Mouse (Mus musculus) layer of hippocampus, postnatal 14 days (tissue): ENCODE results near the gene Gm21698. TPM values are rescaled to one million over a fixed set of nuclear protein-coding genes. Genes with fewer than 3 reads are reported as not detected.
"Not testable (repeated sequence)": the region's sequence is repeated elsewhere in the genome, so short reads cannot be mapped to it uniquely, and the experiment has no call there.

Experiments used
- DNase-seq, 2 experiments: peaks; one replicate each; pipeline ENCODE4 v3.0.0; 2021 to 2022; ENCODE audit warnings: low spot score in 2 of 2, mixed read lengths in 1 of 2
- long read RNA-seq, 2 experiments: library from polyadenylated mRNA; stranded (forward); transcript quantifications; one replicate each; pipeline ENCODE4 v2.0.0; 2021
- total RNA-seq, 2 experiments: library from RNA; stranded (reverse); gene quantifications; 2 replicates each; pipeline ENCODE4 v1.2.3; 2021

Gm21698 gene
- not detected for total RNA-seq
- long read RNA-seq, experiment 1 = 0 reads
- long read RNA-seq, experiment 2 = 0 reads

DNA sequence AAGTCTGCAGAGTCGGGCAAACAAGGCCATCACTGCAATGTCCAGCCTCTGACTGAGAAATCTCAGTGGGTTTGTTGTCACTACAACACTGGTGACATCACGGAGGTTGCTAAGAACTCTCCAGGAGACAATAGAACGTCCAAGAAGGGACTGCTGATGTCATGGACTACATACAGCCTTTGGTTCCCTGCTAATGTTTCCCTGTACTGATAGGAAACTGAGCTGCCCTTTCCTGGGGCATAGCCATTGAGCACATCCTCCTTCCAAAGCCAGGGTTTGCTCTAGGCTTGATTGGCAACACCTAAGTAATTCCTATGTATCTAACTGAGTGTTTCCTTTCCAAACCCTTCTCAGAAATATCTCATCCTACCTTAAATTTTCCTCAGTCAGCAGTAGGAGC, at the start of gene Gm21698:
TSS of gene Gm21698 (minus strand) at position 101 of the 400 bp plus-strand sequence.
- not testable (repeated sequence) for DNase-seq

DNA sequence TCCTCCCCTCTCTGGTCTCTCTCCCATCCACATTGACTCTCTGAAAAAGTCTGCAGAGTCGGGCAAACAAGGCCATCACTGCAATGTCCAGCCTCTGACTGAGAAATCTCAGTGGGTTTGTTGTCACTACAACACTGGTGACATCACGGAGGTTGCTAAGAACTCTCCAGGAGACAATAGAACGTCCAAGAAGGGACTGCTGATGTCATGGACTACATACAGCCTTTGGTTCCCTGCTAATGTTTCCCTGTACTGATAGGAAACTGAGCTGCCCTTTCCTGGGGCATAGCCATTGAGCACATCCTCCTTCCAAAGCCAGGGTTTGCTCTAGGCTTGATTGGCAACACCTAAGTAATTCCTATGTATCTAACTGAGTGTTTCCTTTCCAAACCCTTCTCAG, 34.4 kb upstream of the Gm21698 start, which contains the start of gene Gm5862:
TSS of gene Gm5862 (minus strand) at position 101 of the 400 bp plus-strand sequence.
- DNase-seq = not testable (repeated sequence)

DNA sequence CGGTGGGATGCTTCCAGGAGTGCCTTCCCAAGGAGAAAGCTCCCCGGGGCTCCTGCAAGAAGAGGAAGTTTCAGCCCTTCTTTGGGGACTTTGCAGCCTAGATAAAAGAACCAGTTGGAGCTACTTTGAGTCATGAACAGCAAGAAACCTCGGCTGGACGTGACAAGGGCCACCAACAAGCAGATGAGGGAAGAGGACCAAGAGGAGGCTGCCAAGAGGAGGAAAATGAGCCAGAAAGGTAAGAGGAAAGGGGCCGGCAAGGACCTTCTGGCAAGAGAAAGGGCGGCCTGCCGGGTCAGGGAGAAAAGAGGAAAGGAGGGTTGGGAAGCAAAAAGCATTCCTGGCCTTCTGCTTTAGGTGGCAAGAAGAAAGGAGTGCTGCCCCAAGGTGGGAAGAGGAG, 19.2 kb upstream of the Gm21698 start:
- DNase-seq = peak in 1 of 2 experiments; percentile 0

DNA sequence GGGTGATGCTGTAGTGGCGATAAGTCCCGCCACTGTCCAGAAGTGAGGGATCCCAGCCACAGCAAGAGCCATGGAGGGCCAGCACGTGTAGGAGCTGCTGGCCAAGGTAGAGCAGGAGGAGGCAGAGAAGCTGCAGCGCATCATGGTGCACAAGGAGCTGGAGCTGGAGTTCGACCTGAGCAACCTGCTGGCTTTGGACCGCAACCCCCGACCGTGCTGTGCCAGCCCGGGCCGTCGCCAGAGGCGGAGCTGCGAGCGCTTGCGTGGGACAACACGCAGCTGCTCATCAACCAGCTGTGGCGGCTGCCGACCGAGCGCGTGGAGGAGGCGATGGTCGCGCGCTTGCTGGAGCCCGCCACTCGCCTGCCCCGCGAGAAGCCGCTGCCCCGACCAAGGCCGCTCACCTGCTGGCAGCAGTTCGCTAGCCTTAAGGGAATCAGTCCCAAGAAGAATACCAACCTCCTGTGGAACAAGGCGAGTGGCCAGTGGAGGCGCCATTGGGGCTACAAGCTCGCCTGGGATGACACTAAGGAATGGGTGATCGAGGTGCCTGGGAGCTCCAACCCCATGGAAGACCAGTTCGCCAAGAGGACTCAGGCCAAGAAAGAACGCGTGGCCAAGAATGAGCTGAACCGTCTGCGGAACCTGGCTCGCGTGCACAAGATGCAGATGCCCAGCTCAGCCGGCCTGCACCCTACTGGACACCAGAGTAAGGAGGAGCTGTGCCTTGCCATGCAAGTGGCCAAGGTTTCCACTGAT, 18.7 kb upstream of the Gm21698 start:
- DNase-seq = peak; percentile 16 to 18

DNA sequence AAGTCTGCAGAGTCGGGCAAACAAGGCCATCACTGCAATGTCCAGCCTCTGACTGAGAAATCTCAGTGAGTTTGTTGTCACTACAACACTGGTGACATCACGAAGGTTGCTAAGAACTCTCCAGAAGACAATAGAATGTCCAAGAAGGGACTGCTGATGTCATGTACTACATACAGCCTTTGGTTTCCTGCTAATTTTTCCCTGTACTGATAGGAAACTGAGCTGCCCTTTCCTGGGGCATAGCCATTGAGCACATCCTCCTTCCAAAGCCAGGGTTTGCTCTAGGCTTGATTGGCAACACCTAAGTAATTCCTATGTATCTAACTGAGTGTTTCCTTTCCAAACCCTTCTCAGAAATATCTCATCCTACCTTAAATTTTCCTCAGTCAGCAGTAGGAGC, 16.2 kb upstream of the Gm21698 start, which contains the start of gene Gm1979:
TSS of gene Gm1979 (minus strand) at position 101 of the 400 bp plus-strand sequence.
- DNase-seq = not testable (repeated sequence)

DNA sequence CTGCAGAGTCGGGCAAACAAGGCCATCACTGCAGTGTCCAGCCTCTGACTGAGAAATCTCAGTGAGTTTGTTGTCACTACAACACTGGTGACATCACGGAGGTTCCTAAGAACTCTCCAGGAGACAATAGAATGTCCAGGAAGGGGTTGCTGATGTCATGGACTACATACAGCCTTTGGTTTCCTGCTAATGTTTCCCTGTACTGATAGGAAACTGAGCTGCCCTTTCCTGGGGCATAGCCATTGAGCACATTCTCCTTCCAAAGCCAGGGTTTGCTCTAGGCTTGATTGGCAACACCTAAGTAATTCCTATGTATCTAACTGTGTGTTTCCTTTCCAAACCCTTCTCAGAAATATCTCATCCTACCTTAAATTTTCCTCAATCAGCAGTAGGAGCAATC, 15.9 kb downstream of the Gm21698 start, which contains the start of gene Gm21680:
TSS of gene Gm21680 (minus strand) at position 101 of the 400 bp plus-strand sequence.
- not testable (repeated sequence) for DNase-seq

DNA sequence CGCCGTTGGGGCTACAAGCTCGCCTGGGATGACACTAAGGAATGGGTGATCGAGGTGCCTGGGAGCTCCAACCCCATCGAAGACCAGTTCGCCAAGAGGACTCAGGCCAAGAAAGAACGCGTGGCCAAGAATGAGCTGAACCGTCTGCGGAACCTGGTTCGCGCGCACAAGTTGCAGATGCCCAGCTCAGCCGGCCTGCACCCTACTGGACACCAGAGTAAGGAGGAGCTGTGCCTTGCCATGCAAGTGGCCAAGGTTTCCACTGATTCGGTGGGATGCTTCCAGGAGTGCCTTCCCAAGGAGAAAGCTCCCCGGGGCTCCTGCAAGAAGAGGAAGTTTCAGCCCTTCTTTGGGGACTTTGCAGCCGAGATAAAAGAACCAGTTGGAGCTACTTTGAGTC, 31.4 kb downstream of the Gm21698 start:
- DNase-seq = not testable (repeated sequence)

DNA sequence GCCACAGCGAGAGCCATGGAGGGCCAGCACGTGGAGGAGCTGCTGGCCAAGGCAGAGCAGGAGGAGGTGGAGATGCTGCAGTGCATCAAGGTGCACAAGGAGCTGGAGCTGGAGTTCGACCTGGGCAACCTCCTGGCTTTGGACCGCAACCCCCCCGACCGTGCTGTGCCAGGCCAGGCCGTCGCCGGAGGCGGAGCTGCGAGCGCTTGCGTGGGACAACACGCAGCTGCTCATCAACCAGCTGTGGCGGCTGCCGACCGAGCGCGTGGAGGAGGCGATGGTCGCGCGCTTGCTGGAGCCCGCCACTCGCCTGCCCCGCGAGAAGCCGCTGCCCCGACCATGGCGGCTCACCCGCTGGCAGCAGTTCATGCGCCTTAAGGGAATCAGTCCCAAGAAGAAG, 31.8 kb downstream of the Gm21698 start:
- DNase-seq = not testable (repeated sequence)

DNA sequence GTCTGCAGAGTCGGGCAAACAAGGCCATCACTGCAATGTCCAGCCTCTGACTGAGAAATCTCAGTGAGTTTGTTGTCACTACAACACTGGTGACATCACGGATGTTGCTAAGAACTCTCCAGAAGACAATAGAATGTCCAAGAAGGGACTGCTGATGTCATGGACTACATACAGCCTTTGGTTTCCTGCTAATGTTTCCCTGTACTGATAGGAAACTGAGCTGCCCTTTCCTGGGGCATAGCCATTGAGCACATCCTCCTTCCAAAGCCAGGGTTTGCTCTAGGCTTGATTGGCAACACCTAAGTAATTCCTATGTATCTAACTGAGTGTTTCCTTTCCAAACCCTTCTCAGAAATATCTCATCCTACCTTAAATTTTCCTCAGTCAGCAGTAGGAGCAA, 34.1 kb downstream of the Gm21698 start, which contains the start of gene Gm21671:
TSS of gene Gm21671 (minus strand) at position 101 of the 400 bp plus-strand sequence.
- not testable (repeated sequence) for DNase-seq

DNA sequence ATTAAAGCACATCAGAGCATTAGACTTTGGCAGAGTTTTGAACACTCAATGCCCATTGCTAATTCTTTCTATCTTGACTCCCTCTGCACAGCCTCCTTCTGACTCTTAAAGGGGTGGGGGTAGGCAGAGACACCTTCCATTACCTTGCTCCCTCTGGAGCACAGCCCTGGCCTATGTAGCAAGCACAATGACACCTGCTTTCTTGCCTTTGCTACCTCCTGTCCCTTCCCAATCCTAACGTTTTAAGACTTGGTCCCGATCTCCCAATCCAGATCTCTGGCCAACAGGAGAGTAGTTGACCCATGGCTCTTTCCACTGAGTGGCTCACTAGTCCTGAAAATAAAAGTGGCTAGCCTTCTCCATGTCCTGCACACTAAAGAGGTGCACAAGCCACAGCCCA, 43.1 kb downstream of the Gm21698 start:
- not testable (repeated sequence) for DNase-seq

DNA sequence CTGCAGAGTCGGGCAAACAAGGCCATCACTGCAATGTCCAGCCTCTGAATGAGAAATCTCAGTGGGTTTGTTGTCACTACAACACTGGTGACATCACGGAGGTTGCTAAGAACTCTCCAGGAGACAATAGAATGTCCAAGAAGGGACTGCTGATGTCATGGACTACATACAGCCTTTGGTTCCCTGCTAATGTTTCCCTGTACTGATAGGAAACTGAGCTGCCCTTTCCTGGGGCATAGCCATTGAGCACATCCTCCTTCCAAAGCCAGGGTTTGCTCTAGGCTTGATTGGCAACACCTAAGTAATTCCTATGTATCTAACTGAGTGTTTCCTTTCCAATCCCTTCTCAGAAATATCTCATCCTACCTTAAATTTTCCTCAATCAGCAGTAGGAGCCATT, 46.2 kb downstream of the Gm21698 start, which contains the start of gene Gm21663:
TSS of gene Gm21663 (minus strand) at position 101 of the 400 bp plus-strand sequence.
- DNase-seq = not testable (repeated sequence)

Other genes starting within 250 kb of the Gm21698 start
- 100 to 1,000 TPM; 189 to 198 TPM for gene Actr3b, start 228.7 kb downstream of the Gm21698 start, total RNA-seq
- not detected for gene Gm21663, start 46.3 kb downstream of the Gm21698 start, total RNA-seq
- gene Gm21671, start 34.2 kb downstream of the Gm21698 start, total RNA-seq = not detected
- not detected for gene Gm21680, start 16.0 kb downstream of the Gm21698 start, total RNA-seq
- under 1 TPM in 1 of 2 experiments, not detected in 1; 0.58 TPM for gene Gm1979, start 16.1 kb upstream of the Gm21698 start, total RNA-seq
- gene Gm5862, start 34.3 kb upstream of the Gm21698 start, total RNA-seq = not detected
- gene Speer4a, start 50.9 kb upstream of the Gm21698 start, total RNA-seq = not detected
- not detected for gene Gm7347, start 69.9 kb upstream of the Gm21698 start, total RNA-seq
- gene Gm10471, start 100.6 kb upstream of the Gm21698 start, total RNA-seq = not detected
- not detected for gene 5031410I06Rik, start 116.7 kb upstream of the Gm21698 start, total RNA-seq
- gene Gm10220, start 132.8 kb upstream of the Gm21698 start, total RNA-seq = not detected